Mouse (Mus musculus): ENCODE results near the gene Gopc. TPM values are rescaled to one million over a fixed set of nuclear protein-coding genes. Genes with fewer than 3 reads are reported as not detected.

The Gopc gene
- 11.3 and 11.4 TPM in 2 replicates for polyA plus RNA-seq (2015; fragmentation: Nextera tagmentation; extraction: Ambion mirVana)

GRCm38 (mm10) chr10:52381845-52382591 lies at the start of gene Gopc:
TSS of gene Gopc (minus strand) at chr10:52382124.

GRCm38 (mm10) chr10:52417299-52417997 lies 35.5 kb upstream of the Gopc start, which contains the start of gene Nus1:
TSS of gene Nus1 (plus strand) at chr10:52417547.

GRCm38 (mm10) chr10:52388922-52389430 lies 7.1 kb upstream of the Gopc start, which contains the start of gene Nepn:
TSS of gene Nepn (plus strand) at chr10:52388972.

GRCm38 (mm10) chr10:52358467-52358866 lies 23.5 kb downstream of the Gopc start, which contains the start of gene Gm26741:
TSS of gene Gm26741 (plus strand) at chr10:52358767.

Other genes starting within 250 kb of the Gopc start
- gene Ros1, start 186.9 kb downstream of the Gopc start, polyA plus RNA-seq (2015; fragmentation: Nextera tagmentation; extraction: Ambion mirVana): 0.12 TPM in 1 of 2 replicates, not detected in the other
- gene Dcbld1, start 148.5 kb downstream of the Gopc start, polyA plus RNA-seq (2015; fragmentation: Nextera tagmentation; extraction: Ambion mirVana): 3.9 and 9.7 TPM in 2 replicates
- not detected in 2 replicates for gene Gm26741, start 23.4 kb downstream of the Gopc start, polyA plus RNA-seq (2015; fragmentation: Nextera tagmentation; extraction: Ambion mirVana)
- gene Nepn, start 6.8 kb upstream of the Gopc start, polyA plus RNA-seq (2015; fragmentation: Nextera tagmentation; extraction: Ambion mirVana): not detected in 2 replicates
- gene Nus1, start 35.4 kb upstream of the Gopc start, polyA plus RNA-seq (2015; fragmentation: Nextera tagmentation; extraction: Ambion mirVana): 8.6 and 10.8 TPM in 2 replicates